Mouse (Mus musculus) retina, embryonic 14.5 days (tissue): ENCODE results near the gene Prkd3.

ENCODE experiments used
- DNase-seq: peaks from one replicate; pipeline ENCODE4 v3.0.0-alpha.2; 2015; ENCODE audit warnings: low spot score

Prkd3 gene

GRCm38 (mm10) chr17:78936466-78937228 lies 84.0 kb downstream of the Prkd3 start, which contains the start of the genes Cebpz and Ndufaf7:
Gene Cebpz (minus strand): TSS chr17:78937066.
Gene Ndufaf7 (plus strand): TSS chr17:78937136.
- peak; percentile 99 for DNase-seq

DNA sequence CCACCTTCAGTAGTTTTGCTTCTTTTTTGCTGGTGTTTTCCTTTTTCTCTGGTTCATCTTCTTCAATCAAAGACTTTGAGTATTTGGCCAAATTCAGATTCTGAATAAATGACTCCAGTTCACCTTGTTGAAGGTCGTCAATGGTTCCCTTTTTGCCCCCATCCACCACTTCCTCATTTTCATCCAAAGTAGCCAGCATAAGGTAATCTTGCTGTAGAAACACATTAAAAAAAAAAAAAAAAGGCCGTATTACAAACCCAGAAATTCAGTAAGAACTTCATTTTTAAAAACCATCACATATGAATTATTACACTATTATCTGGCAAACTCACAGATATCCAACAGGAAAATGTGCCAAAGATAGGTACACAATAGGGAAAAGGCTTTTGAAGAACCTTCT lies 84.8 kb downstream of the Prkd3 start:
- DNase-seq = no peak

DNA sequence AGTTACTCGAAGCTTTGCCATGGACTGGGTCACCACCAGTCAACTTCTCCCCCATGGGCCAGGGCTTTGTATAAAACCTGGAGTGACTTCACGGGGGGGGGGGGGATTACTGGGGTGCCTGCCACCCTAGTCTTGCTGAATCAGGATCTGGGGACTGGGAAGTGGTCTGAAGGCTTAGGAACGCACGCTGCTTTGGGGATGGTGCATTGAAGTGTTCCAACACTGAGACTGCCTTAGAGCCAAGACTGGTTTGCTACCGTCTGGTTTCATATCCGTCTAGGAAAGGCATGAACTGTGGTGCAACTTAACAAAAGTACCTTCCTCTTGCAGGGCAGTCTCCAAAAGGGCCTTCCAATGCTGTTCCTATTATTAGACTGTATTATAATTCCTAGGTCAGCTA lies 102.9 kb downstream of the Prkd3 start:
- DNase-seq = no peak

GRCm38 (mm10) chr17:78916899-78917298 lies 103.7 kb downstream of the Prkd3 start:
- no peak for DNase-seq

- DNase-seq = peak; percentile 86
These were observed 104.2 kb downstream of the Prkd3 start, which contains the start of gene Cebpzos for GRCm38 (mm10) chr17:78916369-78916813. Gene Cebpzos (plus strand): TSS chr17:78916500.

GRCm38 (mm10) chr17:78915772-78916171 lies 104.8 kb downstream of the Prkd3 start:
- DNase-seq = peak; percentile 11

- no peak for DNase-seq
These were observed 106.7 kb downstream of the Prkd3 start for GRCm38 (mm10) chr17:78913921-78914320.

DNA sequence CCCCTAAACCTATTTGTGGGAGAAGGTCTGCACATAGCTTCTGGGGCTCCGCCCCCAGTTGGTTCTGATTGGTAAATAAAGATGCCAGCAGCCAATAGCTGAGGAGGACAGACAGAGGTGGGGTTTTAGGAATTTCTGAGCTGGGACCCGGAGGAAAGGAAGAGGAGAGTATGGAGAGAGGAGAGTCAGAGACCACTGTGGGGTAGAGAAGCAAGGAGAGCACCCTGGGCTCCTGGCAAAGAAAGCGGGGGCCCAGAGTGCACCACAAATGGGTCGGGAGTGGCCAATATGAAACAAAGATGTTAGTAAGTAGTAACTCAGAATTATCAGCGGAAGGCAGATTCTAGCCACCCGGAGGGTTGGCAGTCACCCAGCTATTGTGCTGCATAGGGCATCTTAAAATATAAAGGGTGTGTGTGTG lies 107.7 kb downstream of the Prkd3 start:
- no peak for DNase-seq

DNA sequence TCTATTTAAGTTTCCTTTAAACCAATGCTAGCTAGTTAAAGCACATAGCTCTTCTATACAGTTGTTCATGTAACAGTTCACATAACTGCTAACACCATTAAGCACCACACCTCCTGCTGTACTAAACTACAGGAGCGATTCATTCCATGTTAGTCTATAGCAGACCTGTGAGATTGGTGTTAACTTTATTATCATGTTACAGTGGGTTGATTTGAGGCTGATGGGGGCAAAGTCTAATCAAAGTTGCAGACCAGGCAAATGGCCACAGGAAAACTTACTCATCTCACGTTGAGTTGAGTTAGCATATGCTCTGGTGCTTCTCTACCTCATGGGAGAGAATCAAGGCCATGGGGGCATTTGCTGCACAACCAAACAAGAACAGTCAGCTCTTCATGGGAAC lies 111.2 kb downstream of the Prkd3 start:
- no peak for DNase-seq

GRCm38 (mm10) chr17:78906892-78907291 lies 113.7 kb downstream of the Prkd3 start, which contains the start of gene Sult6b1:
Gene Sult6b1 (minus strand): TSS chr17:78906992.
- DNase-seq = no peak

- DNase-seq = no peak
These were observed 117.5 kb downstream of the Prkd3 start for GRCm38 (mm10) chr17:78903158-78903557.
